Mouse (Mus musculus) liver, embryonic 13.5 days (tissue): Measurements from ENCODE around the gene Il34. TPM values are rescaled to one million over a fixed set of nuclear protein-coding genes. Genes with fewer than 3 reads are reported as not detected.

Experiments
- ATAC-seq: fragments of 200-750 bp; cut with Nextera tagmentation; 2 replicates; pipeline ENCODE4 v1.8.0; 2017; ENCODE audit warnings: low read depth, mild to moderate bottlenecking, moderate number of reproducible peaks, moderate library complexity
- DNase-seq: peaks from one replicate; pipeline ENCODE4 v3.0.0; 2022
- H3K27ac ChIP-seq: fragments of 300-500 bp; sonication (generic); 2 replicates; pipeline ENCODE4 v1.5.1; 2015; ENCODE audit warnings: moderate library complexity, mild to moderate bottlenecking, inconsistent platforms
- H3K27me3 ChIP-seq: fragments of 300-500 bp; sonication (generic); 2 replicates; pipeline ENCODE4 v1.6.1; 2015; ENCODE audit warnings: mild to moderate bottlenecking, inconsistent platforms
- H3K36me3 ChIP-seq: fragments of 300-500 bp; sonication (generic); 2 replicates; pipeline ENCODE4 v1.6.1; 2015; ENCODE audit warnings: mild to moderate bottlenecking, inconsistent platforms
- H3K4me1 ChIP-seq: fragments of 300-500 bp; sonication (generic); replicated peaks from 2 replicates; pipeline ENCODE4 v1.6.1; 2015; ENCODE audit warnings: inconsistent platforms
- H3K4me2 ChIP-seq: fragments of 300-500 bp; sonication (generic); 2 replicates; pipeline ENCODE4 v1.6.1; 2015; ENCODE audit warnings: inconsistent platforms, mild to moderate bottlenecking, moderate library complexity
- H3K4me3 ChIP-seq: fragments of 300-500 bp; sonication (generic); replicated peaks from 2 replicates; pipeline ENCODE4 v1.5.1; 2015; ENCODE audit warnings: mild to moderate bottlenecking, inconsistent platforms
- H3K9ac ChIP-seq: fragments of 300-500 bp; sonication (generic); 2 replicates; pipeline ENCODE4 v1.6.1; 2015; ENCODE audit warnings: mild to moderate bottlenecking, inconsistent platforms
- H3K9me3 ChIP-seq: fragments of 300-500 bp; sonication (generic); replicated peaks from 2 replicates; pipeline ENCODE4 v1.6.1; 2016; ENCODE audit warnings: inconsistent platforms
- WGBS: fragments of 180-500 bp; shearing (Covaris S2); methylation state at CpG from one replicate; pipeline ENCODE4 v1.1.7; 2015; ENCODE audit not compliant: insufficient replicate concordance; 5-methylcytosine and 5-hydroxymethylcytosine counted together
- polyA plus RNA-seq: library from polyadenylated mRNA; unstranded; fragments of >200 nt; fragmentation: Nextera tagmentation; extraction: Ambion mirVana; gene quantifications from 2 replicates; pipeline ENCODE4 v1.2.1, GENCODE M21; 2015

Gene Il34
- polyA plus RNA-seq, 1 experiment from 2014 or later = 0.06 TPM

GRCm38 (mm10) chr8:110824861-110825260 is 19.1 kb upstream of the Il34 start:
- Histone ChIP-seq H3K4me2 (no peak overlapping the region), H3K9me3 (no peaks in the 10 kb centered on the region), H3K36me3 (peaks cover 100% of the 10 kb centered on the region), H3K4me1 (no peaks in the 10 kb centered on the region), H3K27ac (no peak overlapping the region), H3K4me3 (no peak overlapping the region), H3K27me3 (no peaks in the 10 kb centered on the region), H3K9ac (no peak overlapping the region)
- ATAC-seq (no peak), DNase-seq (no peak)
- 74% methylated on average over 1 of the region's 1 CpGs for WGBS

GRCm38 (mm10) chr8:110821960-110822359 is 16.2 kb upstream of the Il34 start:
- Histone ChIP-seq H3K27ac (no peak overlapping the region), H3K4me2 (no peak overlapping the region), H3K9me3 (no peaks in the 10 kb centered on the region), H3K27me3 (no peaks in the 10 kb centered on the region), H3K36me3 (peaks cover 100% of the 10 kb centered on the region), H3K4me1 (no peaks in the 10 kb centered on the region), H3K4me3 (no peak overlapping the region), H3K9ac (no peak overlapping the region)
- 76% methylated on average over 3 of the region's 3 CpGs for WGBS
- no peak for ATAC-seq
- DNase-seq = no peak

GRCm38 (mm10) chr8:110820257-110820656 is 14.5 kb upstream of the Il34 start:
- Histone ChIP-seq H3K9ac (no peak overlapping the region), H3K4me2 (no peak overlapping the region), H3K27me3 (no peaks in the 10 kb centered on the region), H3K4me3 (no peak overlapping the region), H3K4me1 (no peaks in the 10 kb centered on the region), H3K36me3 (peaks cover 100% of the 10 kb centered on the region), H3K9me3 (no peaks in the 10 kb centered on the region), H3K27ac (no peak overlapping the region)
- ATAC-seq (no peak), DNase-seq (no peak)
- 85% methylated on average over 2 of the region's 2 CpGs for WGBS

- Histone ChIP-seq H3K27ac (no peak overlapping the region), H3K4me3 (no peak overlapping the region), H3K9ac (no peak overlapping the region), H3K9me3 (no peaks in the 10 kb centered on the region), H3K4me1 (no peaks in the 10 kb centered on the region), H3K4me2 (no peak overlapping the region), H3K27me3 (no peaks in the 10 kb centered on the region), H3K36me3 (peaks cover 100% of the 10 kb centered on the region)
- 87% methylated on average over 3 of the region's 3 CpGs for WGBS
- no peak for ATAC-seq
- DNase-seq = no peak
Observed at GRCm38 (mm10) chr8:110818593-110818992, 12.9 kb upstream of the Il34 start.

GRCm38 (mm10) chr8:110816990-110817389 is 11.3 kb upstream of the Il34 start:
- ATAC-seq (no peak), DNase-seq (no peak)
- no peaks in the 10 kb centered on the region for H3K27me3 ChIP-seq
- H3K4me2 ChIP-seq = no peak overlapping the region
- H3K4me1 ChIP-seq = no peaks in the 10 kb centered on the region
- H3K36me3 ChIP-seq = peaks cover 100% of the 10 kb centered on the region
- H3K4me3 ChIP-seq = no peak overlapping the region
- H3K9me3 ChIP-seq = no peaks in the 10 kb centered on the region
- H3K9ac ChIP-seq = no peak overlapping the region
- WGBS = 80% methylated on average over 1 of the region's 1 CpGs
- H3K27ac ChIP-seq = no peak overlapping the region

- H3K27me3 ChIP-seq = no peaks in the 10 kb centered on the region
- 70% methylated on average over 3 of the region's 3 CpGs for WGBS
- DNase-seq (no peak), ATAC-seq (no peak)
- no peak overlapping the region for H3K4me2 ChIP-seq
- H3K4me1 ChIP-seq = no peaks in the 10 kb centered on the region
- H3K36me3 ChIP-seq = peaks cover 100% of the 10 kb centered on the region
- no peak overlapping the region for H3K4me3 ChIP-seq
- no peak overlapping the region for H3K9ac ChIP-seq
- no peaks in the 10 kb centered on the region for H3K9me3 ChIP-seq
- no peak overlapping the region for H3K27ac ChIP-seq
Observed at GRCm38 (mm10) chr8:110815308-110815707, 9.6 kb upstream of the Il34 start.

GRCm38 (mm10) chr8:110813081-110813812 is 7.5 kb upstream of the Il34 start:
- 82% methylated on average over 7 of the region's 7 CpGs for WGBS
- Histone ChIP-seq H3K27me3 (no peaks in the 10 kb centered on the region), H3K4me1 (peaks cover 4% of the 10 kb centered on the region; the same call in 1 of the 2 replicates), H3K9me3 (no peaks in the 10 kb centered on the region), H3K36me3 (peaks cover 94% of the 10 kb centered on the region), H3K27ac (no peak overlapping the region), H3K4me2 (no peak overlapping the region), H3K4me3 (no peak overlapping the region), H3K9ac (no peak overlapping the region)
- no peak for DNase-seq
- ATAC-seq = no peak

GRCm38 (mm10) chr8:110812349-110813080 is 6.8 kb upstream of the Il34 start:
- DNase-seq = no peak
- Histone ChIP-seq H3K4me3 (no peak overlapping the region), H3K27me3 (no peaks in the 10 kb centered on the region), H3K36me3 (peaks cover 87% of the 10 kb centered on the region), H3K4me1 (peaks cover 4% of the 10 kb centered on the region; the same call in 1 of the 2 replicates), H3K9me3 (no peaks in the 10 kb centered on the region), H3K4me2 (no peak overlapping the region), H3K27ac (no peak overlapping the region), H3K9ac (no peak overlapping the region)
- 89% methylated on average over 7 of the region's 7 CpGs for WGBS
- ATAC-seq = no peak

GRCm38 (mm10) chr8:110811793-110812192 is 6.1 kb upstream of the Il34 start:
- Histone ChIP-seq H3K4me1 (peaks cover 4% of the 10 kb centered on the region; the same call in 1 of the 2 replicates), H3K9me3 (no peaks in the 10 kb centered on the region), H3K4me2 (no peak overlapping the region), H3K4me3 (no peak overlapping the region), H3K9ac (no peak overlapping the region), H3K36me3 (peaks cover 79% of the 10 kb centered on the region), H3K27ac (no peak overlapping the region), H3K27me3 (no peaks in the 10 kb centered on the region)
- 82% methylated on average over 7 of the region's 7 CpGs for WGBS
- DNase-seq (no peak), ATAC-seq (no peak)

- 93% methylated on average over 3 of the region's 3 CpGs for WGBS
- Histone ChIP-seq H3K27ac (no peak overlapping the region), H3K36me3 (peaks cover 73% of the 10 kb centered on the region), H3K9ac (no peak overlapping the region), H3K27me3 (no peaks in the 10 kb centered on the region), H3K9me3 (no peaks in the 10 kb centered on the region), H3K4me3 (no peak overlapping the region), H3K4me1 (peaks cover 4% of the 10 kb centered on the region; the same call in 1 of the 2 replicates), H3K4me2 (no peak overlapping the region)
- no peak for DNase-seq
- no peak for ATAC-seq
Observed at GRCm38 (mm10) chr8:110811116-110811515, 5.4 kb upstream of the Il34 start.

GRCm38 (mm10) chr8:110810481-110811065 is 4.8 kb upstream of the Il34 start:
- Histone ChIP-seq H3K4me3 (no peak overlapping the region), H3K9ac (no peak overlapping the region), H3K27ac (no peak overlapping the region), H3K4me2 (no peak overlapping the region), H3K27me3 (no peaks in the 10 kb centered on the region), H3K9me3 (no peaks in the 10 kb centered on the region), H3K4me1 (peaks cover 4% of the 10 kb centered on the region; the same call in 1 of the 2 replicates), H3K36me3 (peaks cover 67% of the 10 kb centered on the region)
- WGBS = 84% methylated on average over 7 of the region's 7 CpGs
- DNase-seq (no peak), ATAC-seq (no peak)
